In the genomic region with DNA sequence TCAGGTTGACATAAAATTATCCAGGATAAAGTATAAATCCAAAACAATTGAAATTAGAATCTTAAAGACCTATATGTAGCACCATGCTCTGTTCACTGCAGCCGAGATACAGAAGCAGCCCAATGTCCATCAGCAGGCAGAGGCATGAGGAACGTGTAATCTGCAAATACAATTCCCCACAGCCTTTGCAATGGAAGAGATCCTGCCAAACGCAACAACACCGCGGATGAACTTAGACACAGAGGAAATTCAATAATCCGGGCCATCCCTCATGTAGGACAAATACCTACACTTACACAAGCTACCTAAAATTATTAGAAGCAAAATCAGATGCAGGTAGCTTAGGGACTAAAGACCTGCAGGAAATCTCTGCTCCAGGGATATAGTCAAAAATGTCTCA, we compare ENCODE assay signal across 24 mouse cellular contexts. TPM values are rescaled to one million over a fixed set of nuclear protein-coding genes. Genes with fewer than 3 reads are reported as not detected.
DNase-seq lines count a peak whose midpoint lies in the region; ATAC-seq and TF ChIP-seq lines count a peak whose summit lies in the region.
"Had no signal": no experiment of that assay in that cellular context is flagged by ENCODE, and none has a peak within 500 bp of the region (broad histone marks: within the 10 kb centered on the region; RNA-seq: fewer than 3 reads in every experiment).

No protein-coding gene starts in this region.

- no peak overlapping the region for H3K27ac ChIP-seq in heart, adult 2 months
- no peak overlapping the region for H3K27ac ChIP-seq in liver, adult 2 months (replicated peaks; ENCODE audit: insufficient read depth, low read depth, low read length)
- no peak overlapping the region for H3K27ac ChIP-seq in liver, embryonic 12.5 days
- no peak overlapping the region for H3K27ac ChIP-seq in liver, postnatal 0 days (ENCODE audit: low read depth)
- H3K27ac ChIP-seq in liver, embryonic 11.5 days (ENCODE audit: low read depth, low read length) = no peak overlapping the region

- 80% methylated on average over 6 of the region's 6 CpGs for whole genome bisulfite sequencing in heart, adult 2 months
- WGBS in liver, adult 2 months = 31% methylated on average over 6 of the region's 6 CpGs
- 80% methylated on average over 6 of the region's 6 CpGs for WGBS in liver, embryonic 12.5 days (ENCODE audit: insufficient replicate concordance)
- 59% methylated on average over 6 of the region's 6 CpGs for WGBS in liver, postnatal 0 days (ENCODE audit: insufficient replicate concordance)
- 84% methylated on average over 6 of the region's 6 CpGs for WGBS in liver, embryonic 11.5 days

- peak; percentile 46 for DNase-seq in heart, adult 11 months
- DNase-seq in heart, adult 2 months = no peak
- DNase-seq in liver, adult 2 months (ENCODE audit: extremely low read depth, low read depth, low spot score) = peak; percentile 79
- DNase-seq in liver, postnatal 0 days = no peak
- no peak for DNase-seq in liver, embryonic 11.5 days (ENCODE audit: low spot score)
- DNase-seq: adrenal gland, adult 2 months; adrenal gland, adult 8-10 months; adrenal gland, postnatal 10 days; adrenal gland, postnatal 14 days; adrenal gland, postnatal 25 days; adrenal gland, postnatal 36 days; B cell, adult 2 months; cerebellum, adult 11 months; cerebellum, adult 11-12 months; cerebellum, adult 18-20 months had no signal

- H3K4me1 ChIP-seq in heart, adult 2 months (ENCODE audit: control insufficient read depth, insufficient read depth, low read length) = no peaks in the 10 kb centered on the region
- peaks cover 5% of the 10 kb centered on the region for H3K4me1 ChIP-seq in liver, adult 2 months (ENCODE audit: control insufficient read depth, insufficient read depth, low read length)
- no peaks in the 10 kb centered on the region for H3K4me1 ChIP-seq in liver, embryonic 12.5 days
- no peaks in the 10 kb centered on the region for H3K4me1 ChIP-seq in liver, postnatal 0 days (ENCODE audit: insufficient read depth)
- H3K4me1 ChIP-seq in liver, embryonic 11.5 days (replicated peaks; ENCODE audit: control insufficient read depth, insufficient read depth, low read length) = no peaks in the 10 kb centered on the region

- TF ChIP-seq EP300 in heart, adult 2 months (IDR thresholded peaks at IDR 0.05; ENCODE audit: insufficient read depth, low read depth, low read length) = no peak
- no peak for TF ChIP-seq EP300 in liver, postnatal 0 days (IDR thresholded peaks at IDR 0.05; ENCODE audit: low read depth)

- H3K27me3 ChIP-seq in heart, adult 2 months (ENCODE audit: control insufficient read depth, insufficient read depth, low read length) = no peaks in the 10 kb centered on the region
- no peaks in the 10 kb centered on the region for H3K27me3 ChIP-seq in liver, adult 2 months (ENCODE audit: control insufficient read depth, insufficient read depth, low read length)
- no peaks in the 10 kb centered on the region for H3K27me3 ChIP-seq in liver, embryonic 12.5 days (replicated peaks)
- no peaks in the 10 kb centered on the region for H3K27me3 ChIP-seq in liver, postnatal 0 days (ENCODE audit: insufficient read depth, low read length)
- no peaks in the 10 kb centered on the region for H3K27me3 ChIP-seq in liver, embryonic 11.5 days (replicated peaks; ENCODE audit: control insufficient read depth, insufficient read depth, low read length)
- H3K27me3 ChIP-seq: CH12.LX had no signal

- no peak for ATAC-seq in liver, embryonic 12.5 days
- peak; percentile 62 for ATAC-seq in liver, postnatal 0 days
- ATAC-seq in liver, embryonic 11.5 days (replicated peaks; ENCODE audit: low FRiP score) = no peak
- ATAC-seq: activated CD4-positive, CD25-positive, alpha-beta regulatory T cell, adult 4 months; CD4-positive, CD25-positive, alpha-beta regulatory T cell, adult 4 months; Patski had no signal

- no peaks in the 10 kb centered on the region for H3K36me3 ChIP-seq in heart, adult 2 months (ENCODE audit: control insufficient read depth, insufficient read depth, low read length)
- no peaks in the 10 kb centered on the region for H3K36me3 ChIP-seq in liver, adult 2 months (ENCODE audit: control insufficient read depth, insufficient read depth, low read length)
- H3K36me3 ChIP-seq in liver, embryonic 12.5 days = no peaks in the 10 kb centered on the region
- H3K36me3 ChIP-seq in liver, postnatal 0 days (replicated peaks; ENCODE audit: insufficient read depth, low read length) = no peaks in the 10 kb centered on the region
- H3K36me3 ChIP-seq in liver, embryonic 11.5 days (ENCODE audit: control insufficient read depth, insufficient read depth, low read length) = no peaks in the 10 kb centered on the region
- H3K36me3 ChIP-seq: G1E had no signal

- no peak overlapping the region for H3K9ac ChIP-seq in heart, adult 2 months (ENCODE audit: low read depth, low read length)
- H3K9ac ChIP-seq in liver, adult 2 months (ENCODE audit: low read depth, low read length) = no peak overlapping the region
- H3K9ac ChIP-seq in liver, embryonic 12.5 days = no peak overlapping the region
- no peak overlapping the region for H3K9ac ChIP-seq in liver, postnatal 0 days (replicated peaks)
- no peak overlapping the region for H3K9ac ChIP-seq in liver, embryonic 11.5 days (ENCODE audit: low read depth, low read length)

- TF ChIP-seq POLR2A in heart, adult 2 months (IDR thresholded peaks at IDR 0.05; ENCODE audit: insufficient read depth, low read depth, low read length) = no peak
- no peak for TF ChIP-seq POLR2A in liver, adult 2 months (IDR thresholded peaks at IDR 0.05; ENCODE audit: extremely low read depth, insufficient read depth, low read length)

- H3K79me2 ChIP-seq in heart, adult 2 months (replicated peaks; ENCODE audit: control insufficient read depth, insufficient read depth, low read length) = no peaks in the 10 kb centered on the region
- no peaks in the 10 kb centered on the region for H3K79me2 ChIP-seq in liver, adult 2 months (ENCODE audit: control insufficient read depth, insufficient read depth, low read length)

- no peak overlapping the region for H3K4me3 ChIP-seq in heart, adult 2 months
- H3K4me3 ChIP-seq in liver, adult 2 months (ENCODE audit: insufficient read depth, low read depth, low read length) = no peak overlapping the region
- H3K4me3 ChIP-seq in liver, embryonic 12.5 days = no peak overlapping the region
- H3K4me3 ChIP-seq in liver, postnatal 0 days (ENCODE audit: low read depth, low read length) = no peak overlapping the region
- no peak overlapping the region for H3K4me3 ChIP-seq in liver, embryonic 11.5 days (ENCODE audit: low read depth, low read length)

- TF ChIP-seq CTCF in heart, adult 2 months (IDR thresholded peaks at IDR 0.05) = no peak
- TF ChIP-seq CTCF in liver, adult 2 months (IDR thresholded peaks at IDR 0.05; ENCODE audit: low read depth, low read length) = no peak
- TF ChIP-seq CTCF in liver, postnatal 0 days (IDR thresholded peaks at IDR 0.05; ENCODE audit: low read depth) = no peak

- no peak overlapping the region for H3K4me2 ChIP-seq in liver, embryonic 12.5 days
- H3K4me2 ChIP-seq in liver, postnatal 0 days (ENCODE audit: low read depth, low read length) = no peak overlapping the region
- no peak overlapping the region for H3K4me2 ChIP-seq in liver, embryonic 11.5 days

- intact Hi-C loops in heart, adult 2 months (cut with DNase I) = no loop called here

- H3K9me3 ChIP-seq in liver, embryonic 12.5 days (replicated peaks) = no peaks in the 10 kb centered on the region
- H3K9me3 ChIP-seq in liver, postnatal 0 days (ENCODE audit: low read length) = no peaks in the 10 kb centered on the region
- H3K9me3 ChIP-seq in liver, embryonic 11.5 days (ENCODE audit: control insufficient read depth, low read length) = no peaks in the 10 kb centered on the region
- H3K9me3 ChIP-seq: G1E had no signal

RNA-seq across cellular contexts. Expression of gene Gpam, which starts 25.9 kb away (rescaled TPM):
- 100 to 1,000 TPM; 149 to 173 TPM for total RNA-seq in heart, adult 2 months (2021)
- polyA plus RNA-seq in heart, adult 2 months (2012; rRNA removed) = 75.4 and 121 TPM in 2 replicates
- total RNA-seq in liver, adult 2 months (2014; rRNA removed) = 261 and 274 TPM in 2 replicates
- 90.2 and 102 TPM in 2 replicates for polyA plus RNA-seq in liver, adult 2 months (2012; rRNA removed)
- polyA plus RNA-seq in liver, embryonic 12.5 days (2016; fragmentation: Nextera tagmentation; extraction: Ambion mirVana) = 26.9 and 27.1 TPM in 2 replicates
- polyA plus RNA-seq in liver, postnatal 0 days (2015; fragmentation: Nextera tagmentation; extraction: Ambion mirVana) = 19.8 and 24.2 TPM in 2 replicates
- polyA plus RNA-seq in liver, embryonic 11.5 days (2014; fragmentation: Nextera tagmentation; extraction: Ambion mirVana) = 36.3 and 42.2 TPM in 2 replicates

RNA-seq across cellular contexts. Expression of gene Tectb, which starts 27.6 kb away (rescaled TPM):
- under 1 TPM; 0.16 to 0.23 TPM for total RNA-seq in heart, adult 2 months (2021)
- polyA plus RNA-seq in heart, adult 2 months (2012; rRNA removed) = 0.21 and 0.29 TPM in 2 replicates
- 0.18 and 0.20 TPM in 2 replicates for total RNA-seq in liver, adult 2 months (2014; rRNA removed)
- polyA plus RNA-seq in liver, adult 2 months (2012; rRNA removed) = 0.07 TPM in 1 of 2 replicates, not detected in the other
- polyA plus RNA-seq in liver, embryonic 12.5 days (2016; fragmentation: Nextera tagmentation; extraction: Ambion mirVana) = 0.05 and 0.06 TPM in 2 replicates
- 0.09 and 0.19 TPM in 2 replicates for polyA plus RNA-seq in liver, postnatal 0 days (2015; fragmentation: Nextera tagmentation; extraction: Ambion mirVana)
- not detected in 2 replicates for polyA plus RNA-seq in liver, embryonic 11.5 days (2014; fragmentation: Nextera tagmentation; extraction: Ambion mirVana)
- total RNA-seq: CH12.LX, ES-E14, MEL had no signal
- polyA plus RNA-seq: activated CD4-positive, CD25-positive, alpha-beta regulatory T cell, adult 4 months; adrenal gland, adult 2 months; C2C12; CD4-positive, CD25-positive, alpha-beta regulatory T cell, adult 4 months; G1E; Patski had no signal

Comparison
In these comparisons a context has a peak if more than half of its experiments do, and no peak if none do; other contexts are left out.
1. DNase-seq: peak in heart, adult 11 months (single experiment) and liver, adult 2 months (single experiment); none in heart, adult 2 months (0 of 2), liver, postnatal 0 days (single experiment) and liver, embryonic 11.5 days (single experiment).